Mouse (Mus musculus): ENCODE results near the gene Gpr84. TPM values are rescaled to one million over a fixed set of nuclear protein-coding genes. Genes with fewer than 3 reads are reported as not detected.

Gpr84 gene
- total and polyA plus RNA-seq, 2 experiments from 2014 or later: 0.30 to 0.58 TPM

- Histone ChIP-seq H3K27me3 (ENCODE audit: insufficient read depth, low read length) (no peaks in the 10 kb centered on the region), H3K4me2 (ENCODE audit: low read depth, low read length) (no peak overlapping the region), H3K36me3 (ENCODE audit: insufficient read depth, low read length) (no peaks in the 10 kb centered on the region), H3K4me3 (ENCODE audit: low read length) (no peak overlapping the region), H3K9ac (replicated peaks; ENCODE audit: low read length) (no peak overlapping the region), H3K9me3 (ENCODE audit: low read length) (no peaks in the 10 kb centered on the region), H3K4me1 (ENCODE audit: insufficient read depth, low read length) (peaks cover 12% of the 10 kb centered on the region), H3K27ac (no peak overlapping the region)
- ATAC-seq: no peak
- no peak for DNase-seq (ENCODE audit: low spot score)
- no peak for TF ChIP-seq CTCF (IDR thresholded peaks at IDR 0.05; ENCODE audit: low read depth)
- whole genome bisulfite sequencing: 56% methylated on average over 26 of the region's 26 CpGs
These were observed 1.4 kb downstream of the Gpr84 start for GRCm38 (mm10) chr15:103308876-103309580.

DNA sequence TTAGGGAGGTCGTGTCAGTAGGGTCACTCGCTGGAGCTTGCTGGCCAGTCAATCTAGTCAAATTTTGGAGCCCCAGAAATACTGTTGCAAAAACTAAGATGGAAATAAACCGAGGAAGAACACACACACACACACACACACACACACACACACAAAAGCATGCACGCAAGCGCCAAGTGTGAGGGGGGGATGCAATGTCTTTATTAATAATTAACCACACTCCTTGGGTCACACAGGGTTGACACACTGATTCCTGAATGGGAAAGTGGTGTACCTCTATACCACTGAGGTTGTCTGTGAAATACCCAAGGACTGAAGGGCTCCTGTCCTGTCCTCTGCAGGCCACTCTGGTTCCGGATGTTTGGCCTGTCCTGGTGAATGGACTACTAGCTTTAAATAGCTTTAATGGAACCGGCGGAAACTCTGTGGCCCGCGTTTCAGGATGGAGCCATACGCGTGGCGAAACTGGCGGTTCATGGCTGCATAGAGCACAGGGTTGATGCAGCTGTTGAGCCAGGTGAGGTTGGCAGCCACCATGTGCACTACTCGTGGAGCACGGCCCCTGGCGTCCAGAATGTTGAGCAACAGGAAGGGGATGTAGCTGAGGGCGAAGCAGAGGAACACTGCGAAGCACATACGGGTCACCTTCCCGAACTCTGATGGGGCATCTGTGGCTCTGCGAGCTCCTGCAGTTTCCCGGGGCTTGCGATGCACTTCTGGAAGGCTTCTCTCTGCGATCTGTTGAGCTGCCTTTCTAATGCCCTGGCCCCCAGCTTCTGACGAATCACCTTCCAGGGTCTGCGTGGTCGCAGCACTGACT, 2.1 kb downstream of the Gpr84 start:
- Histone ChIP-seq H3K4me2 (ENCODE audit: low read depth, low read length) (no peak overlapping the region), H3K9ac (replicated peaks; ENCODE audit: low read length) (no peak overlapping the region), H3K27ac (no peak overlapping the region), H3K27me3 (ENCODE audit: insufficient read depth, low read length) (no peaks in the 10 kb centered on the region), H3K9me3 (ENCODE audit: low read length) (no peaks in the 10 kb centered on the region), H3K4me3 (ENCODE audit: low read length) (no peak overlapping the region), H3K36me3 (ENCODE audit: insufficient read depth, low read length) (no peaks in the 10 kb centered on the region), H3K4me1 (ENCODE audit: insufficient read depth, low read length) (peaks cover 17% of the 10 kb centered on the region)
- WGBS: 46% methylated on average over 28 of the region's 28 CpGs
- ATAC-seq (no peak), DNase-seq (ENCODE audit: low spot score) (no peak)
- TF ChIP-seq CTCF (IDR thresholded peaks at IDR 0.05; ENCODE audit: low read depth): peak; percentile 45

GRCm38 (mm10) chr15:103307125-103307524, 3.3 kb downstream of the Gpr84 start:
- Histone ChIP-seq H3K9me3 (ENCODE audit: low read length) (no peaks in the 10 kb centered on the region), H3K27me3 (ENCODE audit: insufficient read depth, low read length) (no peaks in the 10 kb centered on the region), H3K4me3 (ENCODE audit: low read length) (no peak overlapping the region), H3K4me1 (ENCODE audit: insufficient read depth, low read length) (peaks cover 23% of the 10 kb centered on the region), H3K4me2 (ENCODE audit: low read depth, low read length) (0 out of 2 replicates have a peak overlapping the region, but pooled peaks have one; percentile 11), H3K27ac (peak overlapping the region; percentile 71), H3K9ac (replicated peaks; ENCODE audit: low read length) (no peak overlapping the region), H3K36me3 (ENCODE audit: insufficient read depth, low read length) (no peaks in the 10 kb centered on the region)
- TF ChIP-seq CTCF (IDR thresholded peaks at IDR 0.05; ENCODE audit: low read depth): peak; percentile 98
- 1% methylated on average over 7 of the region's 7 CpGs for WGBS
- no peak for ATAC-seq
- DNase-seq (ENCODE audit: low spot score): peak; percentile 97

GRCm38 (mm10) chr15:103305792-103306645, 4.4 kb downstream of the Gpr84 start:
- no peaks in the 10 kb centered on the region for H3K9me3 ChIP-seq (ENCODE audit: low read length)
- H3K4me1 ChIP-seq (ENCODE audit: insufficient read depth, low read length): peaks cover 24% of the 10 kb centered on the region
- H3K27ac ChIP-seq: peak overlapping the region; percentile 94
- no peak for ATAC-seq
- peak overlapping the region; percentile 51 for H3K9ac ChIP-seq (replicated peaks; ENCODE audit: low read length)
- DNase-seq (ENCODE audit: low spot score): no peak
- no peak for TF ChIP-seq CTCF (IDR thresholded peaks at IDR 0.05; ENCODE audit: low read depth)
- WGBS: 33% methylated on average over 8 of the region's 8 CpGs
- H3K27me3 ChIP-seq (ENCODE audit: insufficient read depth, low read length): no peaks in the 10 kb centered on the region
- peak overlapping the region; percentile 83 for H3K4me2 ChIP-seq (ENCODE audit: low read depth, low read length)
- H3K36me3 ChIP-seq (ENCODE audit: insufficient read depth, low read length): no peaks in the 10 kb centered on the region
- H3K4me3 ChIP-seq (ENCODE audit: low read length): peak overlapping the region; percentile 44

DNA sequence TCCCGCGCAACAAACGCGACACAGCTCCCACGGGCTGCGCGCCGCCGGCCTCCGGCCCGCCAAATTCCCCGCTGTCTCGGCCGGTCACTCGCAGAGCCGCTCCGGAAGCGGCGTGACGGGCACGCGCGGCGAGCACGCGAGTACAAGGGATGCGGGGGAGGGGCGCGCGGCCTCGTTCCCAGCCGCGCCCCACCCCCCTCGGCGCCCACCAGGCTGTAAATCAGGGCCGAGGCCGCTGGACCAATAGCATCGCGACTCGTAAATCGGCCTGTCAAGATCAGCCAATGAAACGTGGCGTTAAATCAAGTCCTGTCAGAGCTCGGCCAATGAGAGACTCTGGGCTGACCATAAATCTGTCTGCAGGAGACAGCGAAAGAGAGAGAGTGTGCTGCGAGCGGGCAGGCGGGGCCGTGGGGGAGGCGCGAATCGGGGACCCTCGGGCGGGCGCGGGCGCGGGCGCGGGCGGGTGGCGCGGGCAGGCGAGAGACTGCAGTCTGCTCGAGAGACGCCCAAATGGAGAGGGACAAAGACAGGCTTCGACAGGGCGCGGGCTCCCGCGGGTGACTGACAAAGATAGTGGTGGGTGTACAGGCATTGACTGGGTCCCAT, 5.2 kb downstream of the Gpr84 start:
- Histone ChIP-seq H3K4me2 (ENCODE audit: low read depth, low read length) (peak overlapping the region; percentile 83), H3K9ac (replicated peaks; ENCODE audit: low read length) (peak overlapping the region; percentile 51), H3K4me3 (ENCODE audit: low read length) (peak overlapping the region; percentile 44), H3K27me3 (ENCODE audit: insufficient read depth, low read length) (no peaks in the 10 kb centered on the region), H3K36me3 (ENCODE audit: insufficient read depth, low read length) (no peaks in the 10 kb centered on the region), H3K9me3 (ENCODE audit: low read length) (no peaks in the 10 kb centered on the region), H3K4me1 (ENCODE audit: insufficient read depth, low read length) (peaks cover 32% of the 10 kb centered on the region), H3K27ac (peak overlapping the region; percentile 94)
- DNase-seq (ENCODE audit: low spot score) (peak; percentile 99), ATAC-seq (peak; percentile 97)
- WGBS: under 1% methylated on average over 70 of the region's 71 CpGs
- TF ChIP-seq CTCF (IDR thresholded peaks at IDR 0.05; ENCODE audit: low read depth): 0 out of 2 replicates have a peak, but pooled peaks have one; percentile 2

DNA sequence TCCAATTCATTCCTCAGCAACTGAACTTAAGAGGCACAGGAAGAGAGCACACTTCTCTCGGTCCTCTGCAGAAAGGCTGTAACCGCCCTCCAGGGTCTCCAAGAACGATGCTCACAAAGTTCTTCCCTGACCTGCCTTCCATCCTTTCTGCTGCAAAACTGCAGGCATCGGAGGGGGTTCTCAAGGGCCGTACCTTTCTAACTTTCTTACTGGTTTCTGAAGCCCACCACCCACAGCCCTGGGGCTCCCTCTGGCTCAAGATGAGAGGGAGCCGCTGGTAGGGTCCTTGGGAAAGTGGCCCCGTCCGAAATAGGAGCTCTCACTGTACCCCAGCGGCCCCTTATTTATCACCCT, 5.8 kb downstream of the Gpr84 start:
- DNase-seq (ENCODE audit: low spot score) (no peak), ATAC-seq (no peak)
- Histone ChIP-seq H3K9me3 (ENCODE audit: low read length) (no peaks in the 10 kb centered on the region), H3K9ac (replicated peaks; ENCODE audit: low read length) (peak overlapping the region; percentile 51), H3K27me3 (ENCODE audit: insufficient read depth, low read length) (no peaks in the 10 kb centered on the region), H3K4me1 (ENCODE audit: insufficient read depth, low read length) (peaks cover 38% of the 10 kb centered on the region), H3K27ac (peak overlapping the region; percentile 94), H3K4me2 (ENCODE audit: low read depth, low read length) (peak overlapping the region; percentile 83), H3K4me3 (ENCODE audit: low read length) (peak overlapping the region; percentile 44), H3K36me3 (ENCODE audit: insufficient read depth, low read length) (no peaks in the 10 kb centered on the region)
- WGBS: 0% methylated on average over 9 of the region's 9 CpGs
- no peak for TF ChIP-seq CTCF (IDR thresholded peaks at IDR 0.05; ENCODE audit: low read depth)
